Mouse (Mus musculus) cerebellum, postnatal 36 days (tissue): Measurements from ENCODE around the gene Dnm2.
"Not testable (repeated sequence)": the region's sequence is repeated elsewhere in the genome, so short reads cannot be mapped to it uniquely, and the experiment has no call there.

Experiments
- DNase-seq, 2 experiments: peaks; one replicate each; pipeline ENCODE4 v3.0.0; 2021 to 2022; ENCODE audit warnings: mixed read lengths in 2 of 2

The Dnm2 gene

GRCm38 (mm10) chr9:21509772-21510688, 85.3 kb downstream of the Dnm2 start, which contains the start of gene Tmed1:
TSS of gene Tmed1 (minus strand) at chr9:21510252.
- DNase-seq = peak; percentile 94

- DNase-seq = no peak
These were observed 85.9 kb downstream of the Dnm2 start for GRCm38 (mm10) chr9:21510689-21511015.

GRCm38 (mm10) chr9:21511052-21511451, 86.3 kb downstream of the Dnm2 start:
- DNase-seq = no peak

- no peak for DNase-seq
These were observed 88.8 kb downstream of the Dnm2 start for GRCm38 (mm10) chr9:21513466-21513865.

GRCm38 (mm10) chr9:21517947-21518495, 93.3 kb downstream of the Dnm2 start:
- DNase-seq = no peak

- not testable (repeated sequence) for DNase-seq
These were observed 94.0 kb downstream of the Dnm2 start for GRCm38 (mm10) chr9:21518690-21519089.

GRCm38 (mm10) chr9:21525142-21525936, 100.6 kb downstream of the Dnm2 start:
- DNase-seq = no peak

GRCm38 (mm10) chr9:21525937-21526633, 101.4 kb downstream of the Dnm2 start, which contains the start of gene AB124611:
TSS of gene AB124611 (plus strand) at chr9:21526176.
- no peak for DNase-seq

GRCm38 (mm10) chr9:21526634-21526944, 101.9 kb downstream of the Dnm2 start:
- no peak for DNase-seq

GRCm38 (mm10) chr9:21527100-21527801, 102.5 kb downstream of the Dnm2 start:
- no peak for DNase-seq

GRCm38 (mm10) chr9:21527917-21528324, 103.2 kb downstream of the Dnm2 start:
- no peak for DNase-seq

- DNase-seq = no peak
These were observed 111.8 kb downstream of the Dnm2 start for GRCm38 (mm10) chr9:21536501-21536900.

- DNase-seq = no peak
These were observed 112.3 kb downstream of the Dnm2 start for GRCm38 (mm10) chr9:21537009-21537408.

- no peak for DNase-seq
These were observed 115.5 kb downstream of the Dnm2 start for GRCm38 (mm10) chr9:21539981-21540753.

GRCm38 (mm10) chr9:21542001-21542400, 117.3 kb downstream of the Dnm2 start:
- DNase-seq = not testable (repeated sequence)

GRCm38 (mm10) chr9:21545351-21545915, 120.7 kb downstream of the Dnm2 start:
- no peak for DNase-seq

GRCm38 (mm10) chr9:21545916-21546788, 121.4 kb downstream of the Dnm2 start:
- DNase-seq = peak; percentile 97 to 99

- DNase-seq = no peak
These were observed 122.0 kb downstream of the Dnm2 start, which contains the start of gene Carm1 for GRCm38 (mm10) chr9:21546789-21547074. TSS of gene Carm1 (plus strand) at chr9:21546894.

GRCm38 (mm10) chr9:21547075-21547941, 122.6 kb downstream of the Dnm2 start:
- peak; percentile 27 to 42 for DNase-seq
